Mouse (Mus musculus) ES-E14 (cell line): ENCODE measurements around the gene Mup3. TPM values are rescaled to one million over a fixed set of nuclear protein-coding genes. Genes with fewer than 3 reads are reported as not detected.
"Not testable (repeated sequence)": the region's sequence is repeated elsewhere in the genome, so short reads cannot be mapped to it uniquely, and the experiment has no call there.

Experiments used
- DNase-seq: peaks from one replicate; pipeline ENCODE4 v3.0.0-alpha.2; 2013; ENCODE audit warnings: low read depth, low spot score
- H3K27ac ChIP-seq: 2 replicates; pipeline ENCODE4 v1.5.1; 2012; ENCODE audit warnings: low read depth, mild to moderate bottlenecking, low read length, moderate library complexity, mixed read lengths; ENCODE audit not compliant: poor library complexity, insufficient read depth, severe bottlenecking
- H3K36me3 ChIP-seq: 2 replicates; pipeline ENCODE4 v1.6.1; 2012; ENCODE audit warnings: mild to moderate bottlenecking, low read length, moderate library complexity, mixed read lengths; ENCODE audit not compliant: control insufficient read depth, poor library complexity, insufficient read depth, severe bottlenecking
- H3K4me1 ChIP-seq, 2 experiments: fragments of 150-350 bp in 1 of 2; sonication (generic) in 1 of 2; 2 replicates each; pipeline ENCODE4 v1.6.1; 2012; ENCODE audit warnings: low read length in 2 of 2, mild to moderate bottlenecking in 1 of 2, mixed read lengths in 1 of 2; ENCODE audit not compliant: control insufficient read depth in 2 of 2, insufficient read depth in 2 of 2, poor library complexity in 1 of 2
- H3K4me3 ChIP-seq, 2 experiments: fragments of 150-350 bp in 1 of 2; sonication (generic) in 1 of 2; 2 replicates each; pipeline ENCODE4 v1.5.1; 2012; ENCODE audit warnings: low read length in 2 of 2, low read depth in 1 of 2, mild to moderate bottlenecking in 1 of 2, mixed read lengths in 1 of 2; ENCODE audit not compliant: insufficient read depth in 1 of 2, poor library complexity in 1 of 2, severe bottlenecking in 1 of 2
- H3K9ac ChIP-seq: 2 replicates; pipeline ENCODE4 v1.6.1; 2012; ENCODE audit warnings: low read depth, mild to moderate bottlenecking, low read length, mixed read lengths; ENCODE audit not compliant: poor library complexity, insufficient read depth, severe bottlenecking
- H3K9me3 ChIP-seq: fragments of 150-350 bp; sonication (generic); 2 replicates; pipeline ENCODE4 v1.6.1; 2012; ENCODE audit warnings: low read depth, mild to moderate bottlenecking, low read length; ENCODE audit not compliant: control insufficient read depth, insufficient read depth
- CHD2 ChIP-seq: IDR thresholded peaks from 2 replicates; pipeline ENCODE4 v1.6.1; 2014; ENCODE audit warnings: mild to moderate bottlenecking, low read depth, low read length, inconsistent platforms
- MAFK ChIP-seq: IDR thresholded peaks from 2 replicates; pipeline ENCODE4 v1.6.1; 2014; ENCODE audit warnings: mild to moderate bottlenecking, low read depth, low read length, inconsistent platforms; ENCODE audit not compliant: insufficient read depth
- ZC3H11A ChIP-seq: IDR thresholded peaks from 2 replicates; pipeline ENCODE4 v1.6.1; 2012; ENCODE audit warnings: low read depth, mild to moderate bottlenecking, inconsistent platforms, low read length, borderline replicate concordance
- in situ Hi-C, 2 experiments: fragments of 600-800 bp; cut with MboI; formaldehyde crosslinking; loops; one replicate each; pipeline ENCODE4 v1.15.1; 2025; ENCODE audit warnings: low sequenced_read_pairs in 2 of 2, inconsistent platforms in 1 of 2; ENCODE audit not compliant: unreplicated experiment in 2 of 2
- total RNA-seq: library from RNA; depleted of rRNA; stranded (reverse); fragments of 300-350 nt; gene quantifications from 2 replicates; pipeline ENCODE4 v1.2.3, GENCODE M21; 2012; rRNA removed

Gene Mup3
- total RNA-seq, 1 experiment: not detected

- Histone ChIP-seq H3K4me1 (no peaks in the 10 kb centered on the region), H3K4me3 (no peak overlapping the region), H3K36me3 (no peaks in the 10 kb centered on the region; the same call in 1 of the 2 replicates), H3K9ac (no peak overlapping the region), H3K9me3 (no peaks in the 10 kb centered on the region), H3K27ac (no peak overlapping the region)
- in situ Hi-C loops: loop anchor here in 1 of 2 experiments (10.0 kb wide), 1 partner anchor 50 kb away; no protein-coding TSS in a partner anchor
- DNase-seq: no peak
- TF ChIP-seq ZC3H11A (no peak), MAFK (no peak), CHD2 (no peak)
Observed at GRCm38 (mm10) chr4:62075126-62075525, 12.0 kb downstream of the Mup3 start.

GRCm38 (mm10) chr4:62054780-62055179, 32.4 kb downstream of the Mup3 start:
- H3K27ac ChIP-seq, DNase-seq, in situ Hi-C loops, H3K36me3 ChIP-seq, H3K4me3 ChIP-seq, H3K9ac ChIP-seq, H3K9me3 ChIP-seq, H3K4me1 ChIP-seq: not testable (repeated sequence)

GRCm38 (mm10) chr4:62054058-62054457, 33.1 kb downstream of the Mup3 start, which contains the start of gene Mup20:
Mup20 (minus strand) TSS chr4:62054158.
- H3K36me3 ChIP-seq, in situ Hi-C loops, H3K4me1 ChIP-seq, H3K9me3 ChIP-seq, H3K9ac ChIP-seq, H3K4me3 ChIP-seq, DNase-seq, H3K27ac ChIP-seq: not testable (repeated sequence)

Other genes with a start within 250 kb of the Mup3 start
- gene Mup20, start 33.2 kb downstream of the Mup3 start, total RNA-seq: not detected in 2 replicates
- gene Mup21, start 63.5 kb upstream of the Mup3 start, total RNA-seq: not detected in 2 replicates
- 6.2 and 7.2 TPM in 2 replicates for gene Zfp37, start 143.7 kb upstream of the Mup3 start, total RNA-seq
- gene Slc31a2, start 175.2 kb upstream of the Mup3 start, total RNA-seq: 16.5 and 23.0 TPM in 2 replicates